In genomic region chr14:44077785-44078341, GRCm38 (mm10) we compare ENCODE assay signal across 24 mouse cellular contexts. TPM values are rescaled to one million over a fixed set of nuclear protein-coding genes. Genes with fewer than 3 reads are reported as not detected.
A peak's percentile ranks its signal among the peaks of the same experiment; 100 is the strongest.
DNase-seq lines count a peak whose midpoint lies in the region; ATAC-seq and TF ChIP-seq lines count a peak whose summit lies in the region.
"Not testable (repeated sequence)": the region's sequence is repeated elsewhere in the genome, so short reads cannot be mapped to it uniquely, and the experiment has no call there.
"Had no signal": no experiment of that assay in that cellular context is flagged by ENCODE, and none has a peak within 500 bp of the region (broad histone marks: within the 10 kb centered on the region; RNA-seq: fewer than 3 reads in every experiment).

No protein-coding gene starts in this region.

- H3K27me3 ChIP-seq in liver, postnatal 0 days (ENCODE audit: insufficient read depth, low read length): not testable (repeated sequence)

- not testable (repeated sequence) for H3K4me1 ChIP-seq in liver, postnatal 0 days (ENCODE audit: insufficient read depth)

- DNase-seq in fibroblast of lung, adult 2 months (ENCODE audit: low read depth): peak; percentile 69
- DNase-seq in heart, adult 11 months: peak; percentile 86
- peak; percentile 3 for DNase-seq in kidney, adult 18-20 months
- peak; percentile 2 to 43 for DNase-seq in kidney, postnatal 36 days
- peak; percentile 7 for DNase-seq in liver, postnatal 0 days
- DNase-seq in lung, postnatal 36 days: peak; percentile 34
- DNase-seq in skeletal muscle tissue, adult 2 months (ENCODE audit: low read depth, low spot score): peak; percentile 53

- TF ChIP-seq CTCF in liver, postnatal 0 days (IDR thresholded peaks at IDR 0.05; ENCODE audit: low read depth): not testable (repeated sequence)

- H3K4me2 ChIP-seq in liver, postnatal 0 days (ENCODE audit: low read depth, low read length): not testable (repeated sequence)

- not testable (repeated sequence) for TF ChIP-seq EP300 in liver, postnatal 0 days (IDR thresholded peaks at IDR 0.05; ENCODE audit: low read depth)

- H3K27ac ChIP-seq in liver, postnatal 0 days (ENCODE audit: low read depth): not testable (repeated sequence)

- 0 out of 2 replicates have a peak, but pooled peaks have one; percentile 25 for ATAC-seq in liver, postnatal 0 days

- not testable (repeated sequence) for H3K36me3 ChIP-seq in liver, postnatal 0 days (replicated peaks; ENCODE audit: insufficient read depth, low read length)

- H3K9me3 ChIP-seq in liver, postnatal 0 days (ENCODE audit: low read length): not testable (repeated sequence)

- WGBS in liver, postnatal 0 days (ENCODE audit: insufficient replicate concordance): 32% methylated on average over 4 of the region's 5 CpGs

- H3K4me3 ChIP-seq in liver, postnatal 0 days (ENCODE audit: low read depth, low read length): not testable (repeated sequence)

- not testable (repeated sequence) for H3K9ac ChIP-seq in liver, postnatal 0 days (replicated peaks)

RNA-seq across cellular contexts. Expression of gene Ear2, which starts 24.6 kb away (rescaled TPM):
- polyA plus RNA-seq in liver, postnatal 0 days (2015; fragmentation: Nextera tagmentation; extraction: Ambion mirVana): 34.9 TPM in 2 replicates
- polyA plus RNA-seq: embryonic facial prominence, embryonic 10.5 days; forebrain, embryonic 14.5 days; heart, embryonic 14.5 days; hindbrain, embryonic 10.5 days; hindbrain, embryonic 15.5 days; limb, embryonic 10.5 days; midbrain, embryonic 10.5 days; midbrain, embryonic 15.5 days; neural tube, embryonic 11.5 days had no signal

RNA-seq across cellular contexts. Expression of gene Gm3327, which starts 45.8 kb away (rescaled TPM):
- not detected in 2 replicates for polyA plus RNA-seq in liver, postnatal 0 days (2015; fragmentation: Nextera tagmentation; extraction: Ambion mirVana)
- polyA plus RNA-seq: activated CD4-positive, CD25-positive, alpha-beta regulatory T cell, adult 4 months; cerebellum, adult 2 months; embryonic facial prominence, embryonic 10.5 days; forebrain, embryonic 14.5 days; heart, embryonic 14.5 days; hindbrain, embryonic 10.5 days; hindbrain, embryonic 15.5 days; inflammation-experienced regulatory T-cells, adult 6 months; kidney, postnatal 0 days; limb, embryonic 10.5 days; lung, adult 2 months; macrophage; midbrain, embryonic 10.5 days; midbrain, embryonic 15.5 days; neural tube, embryonic 11.5 days; stomach, embryonic 16.5 days; urinary bladder, adult 2 months had no signal

Comparison
In these comparisons a context has a peak if more than half of its experiments do, and no peak if none do; other contexts are left out.
1. DNase-seq: peak in every context shown above with its lines; median percentile 86 in heart, adult 11 months; 69 in fibroblast of lung, adult 2 months; 53 in skeletal muscle tissue, adult 2 months; 34 in lung, postnatal 36 days; 22 in kidney, postnatal 36 days; 7 in liver, postnatal 0 days; 3 in kidney, adult 18-20 months.